Mouse (Mus musculus): ENCODE results near the gene R3hdm1. TPM values are rescaled to one million over a fixed set of nuclear protein-coding genes. Genes with fewer than 3 reads are reported as not detected.
A peak's percentile ranks its signal among the peaks of the same experiment; 100 is the strongest.

Gene R3hdm1
- polyA plus RNA-seq (2016; fragmentation: Nextera tagmentation; extraction: Ambion mirVana), result 79.3 and 91.4 TPM in 2 replicates

DNA sequence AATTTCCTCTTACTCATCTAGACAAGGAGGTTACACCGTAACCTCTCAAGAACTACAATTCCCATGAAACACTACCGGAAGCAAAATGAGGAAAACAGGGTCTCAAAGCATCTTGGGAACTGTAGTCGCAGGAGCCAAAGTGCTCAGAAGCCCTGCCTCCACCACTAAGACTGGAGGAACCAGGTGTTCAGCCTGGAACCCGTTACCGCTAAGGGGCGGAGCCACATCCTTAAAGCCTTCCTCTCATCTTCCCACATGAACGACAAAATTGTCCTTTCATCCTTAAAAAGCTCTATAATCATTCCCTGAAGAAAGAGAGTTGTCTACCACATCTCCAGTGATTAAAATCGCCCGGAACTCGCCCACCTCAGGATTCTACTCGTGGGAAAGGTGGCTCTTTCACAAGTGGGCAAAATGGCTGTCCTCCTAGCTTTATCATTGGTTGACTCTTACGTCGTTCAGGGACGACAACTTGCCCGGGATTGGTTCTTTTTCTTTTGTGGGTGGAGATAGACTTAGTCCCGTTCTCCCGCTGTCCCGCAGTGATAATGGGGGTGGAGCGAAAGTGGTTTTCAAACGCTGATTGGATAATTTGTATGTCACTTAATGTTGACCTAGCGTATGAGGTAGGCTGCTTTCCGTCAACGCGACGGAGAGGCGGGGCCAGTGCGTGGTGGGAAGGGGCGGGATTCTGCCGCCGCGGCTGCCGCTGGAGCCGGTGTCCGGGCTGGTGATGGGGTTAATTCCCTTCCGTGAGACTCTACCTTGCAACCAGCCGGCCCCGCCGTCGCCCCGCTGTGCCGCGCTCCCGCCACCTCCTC is at the start of gene R3hdm1, which contains the start of gene Zranb3:
Gene R3hdm1 (plus strand): TSS at position 661 of the 821 bp plus-strand sequence.
Gene Zranb3 (minus strand): TSS at position 407 of the 821 bp plus-strand sequence.
- Histone ChIP-seq H3K27me3 (replicated peaks) (no peaks in the 10 kb centered on the region), H3K4me3 (peak within 1 kb of the TSS; percentile 90), H3K4me2 (replicated peaks) (peak within 1 kb of the TSS; percentile 76), H3K27ac (peak within 1 kb of the TSS; percentile 89), H3K4me1 (peaks cover 6% of the 10 kb centered on the region), H3K36me3 (no peaks in the 10 kb centered on the region), H3K9ac (peak within 1 kb of the TSS; percentile 89), H3K9me3 (no peaks in the 10 kb centered on the region)
- ATAC-seq (ENCODE audit: low FRiP score, low read depth), result peak; percentile 98
- WGBS, result under 1% methylated on average over 43 of the region's 43 CpGs

DNA sequence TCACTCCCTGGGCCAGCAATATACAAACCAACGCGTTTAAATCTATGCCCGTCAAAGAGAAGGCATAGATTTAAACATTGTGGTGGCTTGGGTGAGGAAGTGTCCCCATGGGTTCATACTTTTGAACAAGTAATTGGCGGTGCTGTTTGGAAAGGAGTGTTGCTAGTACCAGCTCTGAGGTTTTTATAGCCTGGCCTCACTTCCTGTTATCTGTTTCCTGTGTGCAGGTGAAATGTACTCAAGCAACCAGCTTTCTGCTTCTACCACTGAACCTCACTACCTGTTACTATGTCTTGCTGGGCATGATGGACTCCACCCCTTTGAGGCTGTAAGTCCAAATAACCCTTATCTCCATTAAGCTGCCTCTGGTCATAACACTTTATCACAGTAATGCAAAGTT is 45.8 kb upstream of the R3hdm1 start:
- Histone ChIP-seq H3K36me3 (no peaks in the 10 kb centered on the region), H3K27me3 (replicated peaks) (no peaks in the 10 kb centered on the region), H3K4me3 (no peak overlapping the region), H3K9me3 (no peaks in the 10 kb centered on the region), H3K4me1 (no peaks in the 10 kb centered on the region), H3K9ac (no peak overlapping the region), H3K4me2 (replicated peaks) (no peak overlapping the region), H3K27ac (no peak overlapping the region)
- no peak for ATAC-seq (ENCODE audit: low FRiP score, low read depth)
- WGBS, result 93% methylated on average over 4 of the region's 4 CpGs

DNA sequence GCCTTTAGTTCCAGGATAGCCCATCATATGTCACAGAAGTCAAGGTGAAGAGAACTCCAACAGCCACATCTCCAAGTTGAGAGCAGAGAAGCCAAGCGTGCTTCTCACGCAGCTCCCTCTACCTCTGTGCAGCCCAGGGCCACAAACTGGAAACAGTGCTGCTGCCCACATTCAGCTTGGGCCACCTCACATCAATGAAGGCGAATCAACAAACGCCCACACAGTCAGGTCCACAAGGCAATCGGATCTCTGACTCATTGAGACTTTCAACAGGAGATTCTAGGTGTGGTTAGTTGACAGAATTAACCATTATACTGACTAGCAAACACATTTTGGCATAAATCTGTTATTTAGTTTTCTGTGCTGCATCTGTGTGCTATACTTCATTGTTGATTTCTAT is 44.5 kb upstream of the R3hdm1 start:
- H3K4me3 ChIP-seq, result no peak overlapping the region
- no peak overlapping the region for H3K9ac ChIP-seq
- H3K4me2 ChIP-seq (replicated peaks), result no peak overlapping the region
- no peaks in the 10 kb centered on the region for H3K4me1 ChIP-seq
- no peaks in the 10 kb centered on the region for H3K36me3 ChIP-seq
- no peak overlapping the region for H3K27ac ChIP-seq
- no peak for ATAC-seq (ENCODE audit: low FRiP score, low read depth)
- H3K9me3 ChIP-seq, result no peaks in the 10 kb centered on the region
- H3K27me3 ChIP-seq (replicated peaks), result no peaks in the 10 kb centered on the region
- 95% methylated on average over 5 of the region's 5 CpGs for WGBS

DNA sequence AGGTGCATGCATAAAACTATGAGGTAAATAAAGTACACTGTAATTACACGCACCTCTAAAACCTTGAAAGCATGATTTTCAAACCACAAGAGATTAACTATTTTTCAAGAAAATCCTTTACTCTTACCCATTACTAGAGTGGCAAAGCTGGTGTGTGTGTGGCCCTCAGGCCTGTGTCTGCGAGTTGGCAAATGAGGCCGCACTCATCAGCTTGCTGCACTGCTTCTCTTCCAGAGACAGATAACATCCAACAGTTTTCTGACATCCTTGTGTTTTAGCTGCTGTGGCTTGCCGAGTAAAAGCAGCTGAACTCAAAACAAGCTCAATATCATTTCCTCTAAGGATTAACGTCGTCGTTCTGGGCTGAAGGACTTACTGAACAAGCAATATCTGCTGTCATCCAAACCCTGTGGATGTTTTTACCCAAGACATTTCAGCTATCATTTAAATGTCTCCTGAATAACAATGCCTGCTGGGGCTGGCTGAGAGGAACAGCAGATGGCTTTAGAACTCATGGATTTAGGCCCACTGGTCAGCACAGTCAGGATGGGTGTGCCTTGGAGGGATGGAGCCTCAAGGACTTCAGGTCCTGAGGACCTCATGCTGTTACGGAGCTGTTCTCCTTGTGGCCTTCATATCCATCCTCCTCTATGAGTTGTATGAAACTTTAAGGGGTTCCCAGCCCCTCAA is 42.3 kb upstream of the R3hdm1 start:
- Histone ChIP-seq H3K27me3 (replicated peaks) (no peaks in the 10 kb centered on the region), H3K4me1 (no peaks in the 10 kb centered on the region), H3K9ac (no peak overlapping the region), H3K9me3 (no peaks in the 10 kb centered on the region), H3K36me3 (no peaks in the 10 kb centered on the region), H3K27ac (no peak overlapping the region), H3K4me2 (replicated peaks) (no peak overlapping the region), H3K4me3 (no peak overlapping the region)
- no peak for ATAC-seq (ENCODE audit: low FRiP score, low read depth)
- WGBS, result 76% methylated on average over 8 of the region's 8 CpGs

DNA sequence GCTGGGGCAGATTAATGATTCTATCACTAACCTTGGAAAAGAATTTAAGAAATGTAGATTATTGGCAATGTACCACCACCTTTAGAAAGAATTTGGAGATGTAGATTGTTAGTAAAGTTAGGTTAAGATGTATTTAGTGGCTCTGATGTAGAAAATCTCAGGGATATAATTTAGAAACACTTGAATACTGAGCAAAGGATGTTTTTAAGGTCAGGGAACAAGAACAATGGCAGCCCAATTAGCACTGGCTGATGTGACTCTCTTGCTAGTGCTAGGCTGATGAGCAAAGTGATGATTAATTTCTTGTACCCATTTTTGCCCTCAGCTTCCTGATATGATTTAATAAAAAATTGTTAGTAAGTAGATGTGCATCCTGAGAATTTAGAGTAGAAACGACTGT is 41.7 kb upstream of the R3hdm1 start:
- H3K27ac ChIP-seq, result no peak overlapping the region
- ATAC-seq (ENCODE audit: low FRiP score, low read depth), result no peak
- H3K9me3 ChIP-seq, result no peaks in the 10 kb centered on the region
- no peak overlapping the region for H3K4me2 ChIP-seq (replicated peaks)
- H3K4me3 ChIP-seq, result no peak overlapping the region
- no peak overlapping the region for H3K9ac ChIP-seq
- 83% methylated on average over 1 of the region's 1 CpGs for WGBS
- no peaks in the 10 kb centered on the region for H3K27me3 ChIP-seq (replicated peaks)
- H3K36me3 ChIP-seq, result no peaks in the 10 kb centered on the region
- H3K4me1 ChIP-seq, result no peaks in the 10 kb centered on the region

DNA sequence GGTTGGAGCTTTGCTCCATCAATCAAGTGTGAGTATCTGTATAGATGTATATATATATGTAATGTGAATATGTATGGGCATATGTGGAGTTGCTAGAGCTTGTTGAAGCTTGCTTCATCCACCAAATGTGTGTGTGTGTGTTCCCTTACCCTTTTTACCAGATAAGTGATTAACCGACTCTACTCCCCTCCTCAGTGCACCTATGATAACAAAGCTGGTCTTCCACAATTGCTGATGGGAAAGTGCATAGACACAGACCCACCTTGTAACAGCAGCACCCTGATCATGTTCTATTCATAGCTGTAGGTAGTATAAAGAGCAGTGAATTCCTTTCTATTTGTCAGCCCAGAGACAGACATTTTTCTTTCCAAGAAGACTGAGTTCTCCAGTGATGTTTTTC is 40.9 kb upstream of the R3hdm1 start:
- 92% methylated on average over 1 of the region's 1 CpGs for WGBS
- Histone ChIP-seq H3K9ac (no peak overlapping the region), H3K4me3 (no peak overlapping the region), H3K4me1 (no peaks in the 10 kb centered on the region), H3K27me3 (replicated peaks) (no peaks in the 10 kb centered on the region), H3K4me2 (replicated peaks) (no peak overlapping the region), H3K27ac (no peak overlapping the region), H3K36me3 (0 out of 2 replicates have a peak, but pooled peaks cover 2% of the 10 kb centered on the region), H3K9me3 (no peaks in the 10 kb centered on the region)
- ATAC-seq (ENCODE audit: low FRiP score, low read depth), result no peak

DNA sequence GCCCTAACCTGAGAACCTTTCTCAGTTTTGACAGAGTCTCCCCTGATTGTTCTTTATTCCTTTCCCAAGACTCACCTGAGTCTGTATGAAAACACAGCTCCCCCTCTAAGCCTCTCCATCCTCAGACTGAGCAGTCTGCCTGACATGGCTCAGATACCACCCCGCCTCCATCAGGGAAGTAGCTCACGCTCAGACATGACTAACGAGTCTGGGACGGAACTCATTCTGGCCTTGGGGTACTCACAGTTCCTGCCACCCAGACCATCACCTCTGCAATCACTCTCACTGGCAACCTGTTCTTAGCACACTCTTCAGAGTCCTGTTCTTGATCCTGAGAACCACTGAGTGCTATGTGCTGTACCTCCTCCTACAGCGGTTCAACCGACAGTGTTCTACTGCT is 38.4 kb upstream of the R3hdm1 start:
- Histone ChIP-seq H3K9ac (no peak overlapping the region), H3K36me3 (0 out of 2 replicates have a peak, but pooled peaks cover 2% of the 10 kb centered on the region), H3K9me3 (no peaks in the 10 kb centered on the region), H3K27me3 (replicated peaks) (no peaks in the 10 kb centered on the region), H3K27ac (no peak overlapping the region), H3K4me1 (no peaks in the 10 kb centered on the region), H3K4me2 (replicated peaks) (no peak overlapping the region), H3K4me3 (no peak overlapping the region)
- no peak for ATAC-seq (ENCODE audit: low FRiP score, low read depth)
- 93% methylated on average over 6 of the region's 6 CpGs for WGBS

DNA sequence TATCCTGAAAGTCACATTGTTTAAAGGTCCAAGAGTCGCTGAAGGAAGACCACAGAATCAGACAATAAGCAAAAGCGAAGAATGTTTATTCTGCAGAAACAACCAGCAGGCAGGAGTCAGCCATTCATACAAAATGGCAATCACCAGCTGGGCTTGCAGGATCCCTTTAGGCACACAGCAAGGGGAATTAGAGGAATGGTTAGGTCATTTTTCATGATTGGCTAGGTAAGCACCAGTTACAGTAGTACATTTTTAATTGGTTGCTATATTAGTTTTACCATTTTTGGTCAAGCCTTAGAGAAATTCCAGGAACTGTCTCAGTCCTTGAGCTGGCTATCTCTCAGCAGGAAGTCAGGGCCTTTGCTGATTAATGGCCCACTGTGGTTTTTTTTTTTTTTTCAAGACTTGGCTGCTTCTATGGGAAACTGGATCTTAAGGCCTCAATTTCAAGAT is 34.1 kb upstream of the R3hdm1 start:
- no peaks in the 10 kb centered on the region for H3K27me3 ChIP-seq (replicated peaks)
- no peak overlapping the region for H3K4me3 ChIP-seq
- H3K4me2 ChIP-seq (replicated peaks), result no peak overlapping the region
- 78% methylated on average over 2 of the region's 2 CpGs for WGBS
- no peak overlapping the region for H3K9ac ChIP-seq
- H3K9me3 ChIP-seq, result no peaks in the 10 kb centered on the region
- 0 out of 2 replicates have a peak, but pooled peaks cover 2% of the 10 kb centered on the region for H3K36me3 ChIP-seq
- H3K27ac ChIP-seq, result no peak overlapping the region
- no peaks in the 10 kb centered on the region for H3K4me1 ChIP-seq
- no peak for ATAC-seq (ENCODE audit: low FRiP score, low read depth)

DNA sequence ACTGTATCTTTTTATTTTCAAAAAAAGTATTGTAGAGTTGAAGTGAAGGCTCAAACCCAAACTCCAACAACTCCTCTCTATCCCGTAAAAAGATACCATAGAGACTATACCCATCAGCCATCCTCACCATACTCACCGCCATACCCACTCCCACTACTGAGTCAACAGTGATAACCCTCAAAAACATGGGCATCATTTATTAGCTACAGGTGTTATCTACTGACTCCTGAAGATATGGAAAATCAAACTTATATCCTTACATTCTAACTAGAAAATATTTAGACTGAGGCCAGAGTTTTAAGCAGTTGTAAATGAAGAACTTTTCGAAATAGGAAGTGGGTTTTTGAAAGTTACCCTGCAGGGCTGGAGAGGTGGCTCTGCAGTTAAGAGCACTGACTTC is 33.1 kb upstream of the R3hdm1 start:
- Histone ChIP-seq H3K4me2 (replicated peaks) (no peak overlapping the region), H3K27ac (no peak overlapping the region), H3K27me3 (replicated peaks) (no peaks in the 10 kb centered on the region), H3K4me1 (no peaks in the 10 kb centered on the region), H3K9ac (no peak overlapping the region), H3K9me3 (no peaks in the 10 kb centered on the region), H3K36me3 (0 out of 2 replicates have a peak, but pooled peaks cover 2% of the 10 kb centered on the region), H3K4me3 (no peak overlapping the region)
- ATAC-seq (ENCODE audit: low FRiP score, low read depth), result no peak
- WGBS, result 94% methylated on average over 3 of the region's 3 CpGs

DNA sequence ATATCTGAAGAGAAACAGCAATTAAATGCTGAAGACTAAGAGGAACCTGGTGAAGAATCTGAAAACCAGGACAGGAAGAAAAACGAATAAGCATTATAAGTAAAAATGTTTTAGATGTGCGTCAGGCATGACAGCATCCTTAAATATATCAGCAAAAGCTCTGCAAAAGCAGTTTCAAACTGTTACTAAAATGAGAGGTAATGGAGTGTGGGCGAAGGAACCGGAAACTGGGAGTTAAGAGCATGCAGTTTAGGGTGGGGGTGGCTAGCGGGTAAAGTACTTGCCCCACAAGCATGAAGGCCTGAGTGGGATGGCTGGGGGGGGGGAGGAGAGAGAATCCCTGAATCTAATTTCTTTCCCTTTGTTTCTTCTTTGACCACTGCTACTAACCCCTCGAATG is 30.1 kb upstream of the R3hdm1 start:
- H3K4me3 ChIP-seq, result no peak overlapping the region
- H3K4me2 ChIP-seq (replicated peaks), result no peak overlapping the region
- no peak overlapping the region for H3K27ac ChIP-seq
- H3K4me1 ChIP-seq, result no peaks in the 10 kb centered on the region
- 97% methylated on average over 6 of the region's 6 CpGs for WGBS
- ATAC-seq (ENCODE audit: low FRiP score, low read depth), result no peak
- H3K36me3 ChIP-seq, result no peaks in the 10 kb centered on the region
- no peak overlapping the region for H3K9ac ChIP-seq
- H3K9me3 ChIP-seq, result no peaks in the 10 kb centered on the region
- H3K27me3 ChIP-seq (replicated peaks), result no peaks in the 10 kb centered on the region

DNA sequence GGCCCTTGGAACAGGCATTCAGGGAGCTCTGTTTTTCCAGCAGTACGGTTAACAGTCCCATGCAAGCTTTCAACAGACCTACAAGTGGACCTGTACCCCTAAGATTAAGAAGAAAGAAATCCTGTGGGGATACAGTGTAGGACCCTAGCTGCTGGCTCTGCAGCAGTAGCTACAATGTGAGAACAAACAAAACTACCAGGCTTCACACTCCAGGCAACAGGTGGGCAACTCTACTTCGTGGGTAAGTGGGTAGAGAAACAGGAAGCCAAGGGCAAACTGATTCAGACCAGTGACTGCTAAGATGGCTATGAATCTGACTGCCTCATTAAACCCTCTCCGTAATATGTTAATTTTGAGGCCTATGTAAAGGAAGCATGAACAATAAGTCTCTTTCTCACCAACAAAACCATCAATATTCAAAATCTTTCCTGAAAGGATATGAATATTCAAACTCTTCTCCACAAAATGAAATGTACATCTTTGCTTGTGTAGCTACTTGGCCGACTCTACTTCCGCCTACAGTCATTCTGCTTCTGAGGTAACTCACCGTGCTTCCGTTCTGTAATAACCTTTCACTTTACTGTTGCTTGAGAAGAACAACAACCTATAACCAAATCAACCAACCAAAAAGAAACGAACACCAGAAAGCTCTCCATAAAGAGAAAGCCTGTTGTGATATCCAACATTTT is 26.2 kb upstream of the R3hdm1 start:
- no peaks in the 10 kb centered on the region for H3K27me3 ChIP-seq (replicated peaks)
- ATAC-seq (ENCODE audit: low FRiP score, low read depth), result no peak
- H3K9ac ChIP-seq, result no peak overlapping the region
- H3K4me3 ChIP-seq, result no peak overlapping the region
- H3K27ac ChIP-seq, result no peak overlapping the region
- H3K4me2 ChIP-seq (replicated peaks), result no peak overlapping the region
- H3K9me3 ChIP-seq, result no peaks in the 10 kb centered on the region
- 87% methylated on average over 8 of the region's 8 CpGs for WGBS
- H3K4me1 ChIP-seq, result no peaks in the 10 kb centered on the region
- H3K36me3 ChIP-seq, result no peaks in the 10 kb centered on the region

DNA sequence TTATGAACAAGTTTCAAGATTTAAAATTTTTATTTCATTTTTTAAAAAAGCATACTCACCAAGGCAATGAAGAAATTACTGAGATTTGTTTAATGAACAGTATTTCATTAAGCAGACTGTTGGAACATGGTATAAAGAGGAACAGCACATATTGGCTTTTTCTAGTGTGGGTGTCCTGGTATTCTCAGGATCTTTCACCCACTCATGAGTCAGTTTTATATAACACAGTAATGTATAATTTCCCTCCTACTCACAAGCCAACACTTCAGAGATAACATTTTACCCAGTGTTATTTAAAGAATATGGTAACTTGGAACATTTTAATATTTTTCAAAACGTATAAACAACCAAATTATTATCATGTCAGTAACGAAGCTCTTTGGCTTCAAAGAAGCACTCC is 25.3 kb upstream of the R3hdm1 start:
- WGBS, result 95% methylated on average over 2 of the region's 2 CpGs
- H3K4me3 ChIP-seq, result no peak overlapping the region
- H3K4me2 ChIP-seq (replicated peaks), result no peak overlapping the region
- no peak for ATAC-seq (ENCODE audit: low FRiP score, low read depth)
- H3K27me3 ChIP-seq (replicated peaks), result no peaks in the 10 kb centered on the region
- no peak overlapping the region for H3K27ac ChIP-seq
- H3K4me1 ChIP-seq, result no peaks in the 10 kb centered on the region
- H3K36me3 ChIP-seq, result no peaks in the 10 kb centered on the region
- H3K9me3 ChIP-seq, result no peaks in the 10 kb centered on the region
- no peak overlapping the region for H3K9ac ChIP-seq

Measured in neural tube, embryonic 12.5 days (tissue).